Mouse (Mus musculus) telencephalon, adult 2 months (tissue): ENCODE measurements around the gene Med24.

Experiments used
- DNase-seq: peaks from one replicate; pipeline ENCODE4 v3.0.0-alpha.2; 2011; ENCODE audit warnings: low read depth, low spot score

Gene Med24

GRCm38 (mm10) chr11:98729119-98729588 is at the start of gene Med24:
Gene Med24 (minus strand): TSS chr11:98729435.
- peak; percentile 93 for DNase-seq

DNA sequence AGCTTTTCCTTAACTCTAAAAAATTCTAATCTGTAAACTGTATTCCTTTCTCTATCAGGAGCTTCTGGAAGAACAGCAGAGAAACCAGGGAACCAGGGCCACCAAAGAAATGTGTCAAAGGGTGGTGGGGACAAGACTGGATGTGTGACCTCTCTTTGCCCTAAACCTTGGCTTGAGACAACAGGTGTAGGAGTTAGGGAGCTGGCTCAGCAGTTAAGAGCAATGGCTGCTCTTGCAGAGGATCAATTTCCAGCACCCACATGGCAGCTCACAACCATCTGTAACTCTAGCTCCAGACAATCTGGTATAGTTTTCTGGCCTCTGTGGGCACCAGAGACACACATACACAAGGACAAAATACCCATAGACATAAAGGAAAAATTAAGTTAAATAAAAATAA is 48.7 kb upstream of the Med24 start:
- DNase-seq = no peak

- DNase-seq = no peak
Measured at GRCm38 (mm10) chr11:98776843-98777590, 47.8 kb upstream of the Med24 start.

GRCm38 (mm10) chr11:98776052-98776764 is 47.0 kb upstream of the Med24 start:
- DNase-seq = no peak

DNA sequence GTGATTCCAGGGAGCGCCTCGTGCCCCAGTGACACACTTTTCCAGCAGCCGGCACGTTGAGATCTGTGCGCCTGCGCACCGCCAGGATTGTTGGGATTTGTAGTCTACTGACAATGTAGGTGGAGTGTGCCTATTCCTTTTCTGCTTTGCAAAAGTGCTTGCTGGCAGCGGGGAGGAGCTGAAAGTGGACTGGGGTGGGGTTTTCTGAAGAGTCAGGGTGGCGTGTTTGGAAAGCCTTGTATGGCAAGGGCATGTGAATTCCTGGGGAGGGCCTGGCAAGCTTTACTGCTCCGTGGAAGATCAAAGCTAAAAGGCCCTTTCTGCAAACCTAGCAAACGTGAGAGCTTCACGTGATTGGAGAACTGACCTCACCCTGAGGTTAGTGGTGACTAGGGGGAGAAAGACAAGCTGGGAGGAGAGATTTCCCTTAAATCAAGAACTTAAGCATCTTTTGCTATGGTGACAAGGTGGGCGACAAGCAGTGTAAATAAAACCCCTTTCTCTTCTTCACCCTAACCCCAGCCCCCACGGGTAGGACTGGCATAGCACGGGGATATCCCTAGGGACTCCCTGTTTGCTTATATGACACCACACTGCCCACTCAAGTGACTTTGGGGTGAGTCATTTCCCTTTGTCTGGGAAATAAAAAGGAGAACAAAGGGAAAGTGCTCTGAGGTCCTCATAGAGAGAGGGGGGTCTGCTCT is 46.3 kb upstream of the Med24 start:
- DNase-seq = peak; percentile 97

GRCm38 (mm10) chr11:98774582-98775347 is 45.5 kb upstream of the Med24 start, which contains the start of gene Nr1d1:
Gene Nr1d1 (minus strand): TSS chr11:98775333.
- no peak for DNase-seq

- peak; percentile 99 for DNase-seq
Measured at GRCm38 (mm10) chr11:98773635-98774295, 44.5 kb upstream of the Med24 start.

DNA sequence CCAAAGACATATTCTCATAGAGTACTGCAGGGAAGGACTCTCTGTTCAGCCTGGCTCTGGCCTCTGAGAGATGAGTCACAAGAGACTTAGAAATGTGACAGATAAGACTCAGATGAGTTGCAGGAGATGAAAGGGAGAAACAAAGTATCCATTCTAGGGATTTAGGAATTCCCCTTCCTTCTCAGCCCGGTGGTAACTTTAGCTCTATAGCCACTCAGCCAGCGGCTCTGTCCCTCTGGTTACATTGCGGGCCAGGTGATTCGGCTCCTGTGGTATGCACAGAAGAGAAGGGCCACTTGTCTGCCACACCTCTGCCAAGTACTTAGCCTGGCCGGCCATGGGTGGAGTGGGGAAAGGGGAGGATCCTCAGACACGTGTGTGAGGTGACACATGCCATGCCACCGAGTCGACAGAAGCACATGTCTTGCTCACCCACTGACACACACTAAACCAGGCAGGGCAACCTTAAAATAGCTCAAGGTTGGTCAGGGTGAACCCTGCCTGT is 43.5 kb upstream of the Med24 start:
- DNase-seq = no peak

DNA sequence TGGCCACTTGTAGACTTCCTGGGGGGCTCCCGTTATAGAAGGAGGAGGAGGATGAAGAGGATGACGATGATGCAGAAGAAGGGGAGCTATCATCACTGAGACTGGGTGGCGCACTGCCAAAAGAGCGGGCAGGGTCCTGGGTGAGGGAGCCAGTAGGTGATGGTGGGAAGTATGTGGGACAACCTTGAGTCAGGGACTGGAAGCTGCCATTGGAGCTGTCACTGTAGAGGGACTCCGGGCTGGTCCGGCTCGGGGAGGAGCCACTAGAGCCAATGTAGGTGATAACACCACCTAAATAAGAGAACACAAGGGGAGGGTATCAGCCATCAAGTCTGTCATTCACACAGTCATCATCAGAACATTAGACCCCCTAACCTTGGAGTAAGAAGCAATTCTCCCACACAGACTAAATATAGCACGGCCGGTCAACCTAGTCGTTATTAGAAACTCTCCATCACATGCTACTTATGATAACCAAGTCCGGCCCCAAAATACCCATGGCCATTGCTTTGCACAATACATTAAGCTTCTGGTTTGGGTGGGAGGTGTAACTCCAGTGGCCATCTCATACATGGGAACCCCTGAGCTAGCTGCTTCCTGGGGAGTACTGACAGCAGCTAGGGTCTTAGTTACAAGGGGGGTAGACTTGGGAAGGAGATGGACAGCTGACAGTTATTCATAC is 42.8 kb upstream of the Med24 start:
- DNase-seq = no peak

DNA sequence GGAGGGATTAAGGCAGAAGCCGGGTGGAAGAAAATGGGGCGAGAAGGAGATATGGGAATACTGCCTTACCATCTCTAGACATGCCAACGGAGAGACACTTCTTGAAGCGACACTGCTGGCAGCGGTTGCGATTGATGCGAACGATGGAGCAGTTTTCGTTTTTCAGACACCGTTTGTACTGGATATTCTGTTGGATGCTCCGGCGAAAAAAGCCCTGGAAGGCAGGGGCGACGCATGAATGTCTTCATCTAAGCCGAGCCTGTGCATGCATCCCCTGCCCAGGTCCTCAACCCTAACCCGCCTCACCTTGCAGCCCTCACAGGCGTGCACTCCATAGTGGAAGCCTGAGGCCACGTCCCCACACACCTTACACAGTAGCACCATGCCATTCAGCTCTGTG is 41.9 kb upstream of the Med24 start:
- DNase-seq = no peak

GRCm38 (mm10) chr11:98770096-98770975 is 41.1 kb upstream of the Med24 start:
- DNase-seq = no peak

GRCm38 (mm10) chr11:98769007-98769954 is 40.0 kb upstream of the Med24 start:
- DNase-seq = no peak

DNA sequence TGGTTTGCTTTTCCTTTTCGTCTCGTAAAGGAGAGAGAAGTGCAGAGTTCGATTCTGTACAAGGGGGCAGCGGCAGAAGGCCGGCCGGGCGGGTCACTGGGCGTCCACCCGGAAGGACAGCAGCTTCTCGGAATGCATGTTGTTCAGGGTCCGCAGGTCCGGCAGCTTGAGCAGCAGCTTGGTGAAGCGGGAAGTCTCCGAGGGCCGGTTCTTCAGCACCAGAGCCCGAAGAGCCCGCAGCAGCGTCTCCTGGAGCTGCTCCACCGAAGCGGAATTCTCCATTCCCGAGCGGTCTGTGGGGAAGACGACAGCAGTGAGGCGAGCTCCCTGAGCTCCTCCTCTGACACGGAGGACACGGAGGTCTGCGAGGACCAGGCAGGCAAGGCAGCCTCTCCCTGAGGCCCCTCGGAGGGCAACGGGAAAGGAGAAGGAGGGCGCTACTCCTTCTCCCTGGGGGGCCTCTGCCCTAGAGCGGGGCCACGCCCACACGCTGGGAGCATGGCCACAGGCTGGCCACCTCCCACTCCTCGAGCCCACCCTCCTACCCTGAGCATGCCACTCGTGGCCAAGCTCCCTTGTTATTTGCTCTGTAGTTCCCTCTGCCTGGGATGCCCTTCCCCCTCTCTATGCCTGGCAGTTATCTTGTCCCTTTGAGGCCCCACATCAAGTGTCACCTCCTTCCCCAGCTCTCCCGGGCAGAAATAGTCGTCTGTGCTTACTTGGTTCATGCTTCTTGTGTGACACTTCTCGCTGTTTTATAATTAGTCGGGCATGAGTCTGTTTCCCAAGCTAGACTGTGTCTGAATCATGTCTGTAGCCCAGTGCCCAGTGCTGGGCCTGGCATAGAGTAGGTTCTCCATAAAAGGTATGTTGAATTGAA is 39.1 kb upstream of the Med24 start:
- DNase-seq = no peak

GRCm38 (mm10) chr11:98767713-98768112 is 38.5 kb upstream of the Med24 start:
- no peak for DNase-seq

GRCm38 (mm10) chr11:98767276-98767675 is 38.0 kb upstream of the Med24 start:
- no peak for DNase-seq

DNA sequence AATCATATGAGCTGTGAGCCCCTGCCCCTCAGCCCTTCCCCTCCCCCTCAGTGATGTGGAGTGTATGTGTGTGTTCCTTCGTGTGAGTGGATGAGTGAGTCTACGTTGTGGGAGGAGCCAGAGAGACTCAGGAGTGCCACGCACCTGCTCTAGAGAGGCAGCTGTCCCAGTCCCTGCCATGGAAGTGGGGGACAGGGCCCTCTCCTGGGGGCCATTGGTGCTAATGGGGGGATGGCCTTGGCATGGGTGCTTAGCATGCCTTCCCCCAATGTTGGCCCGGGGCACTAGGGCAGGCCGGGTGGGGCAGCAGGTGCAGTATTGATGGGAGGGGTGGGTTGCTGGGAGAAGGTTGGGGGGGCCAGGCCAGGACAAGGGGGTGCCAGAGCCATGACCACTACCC is 37.6 kb upstream of the Med24 start:
- no peak for DNase-seq

GRCm38 (mm10) chr11:98766346-98766745 is 37.1 kb upstream of the Med24 start:
- DNase-seq = no peak
